ENCODE assay signal across 19 mouse cellular contexts in the genomic region with DNA sequence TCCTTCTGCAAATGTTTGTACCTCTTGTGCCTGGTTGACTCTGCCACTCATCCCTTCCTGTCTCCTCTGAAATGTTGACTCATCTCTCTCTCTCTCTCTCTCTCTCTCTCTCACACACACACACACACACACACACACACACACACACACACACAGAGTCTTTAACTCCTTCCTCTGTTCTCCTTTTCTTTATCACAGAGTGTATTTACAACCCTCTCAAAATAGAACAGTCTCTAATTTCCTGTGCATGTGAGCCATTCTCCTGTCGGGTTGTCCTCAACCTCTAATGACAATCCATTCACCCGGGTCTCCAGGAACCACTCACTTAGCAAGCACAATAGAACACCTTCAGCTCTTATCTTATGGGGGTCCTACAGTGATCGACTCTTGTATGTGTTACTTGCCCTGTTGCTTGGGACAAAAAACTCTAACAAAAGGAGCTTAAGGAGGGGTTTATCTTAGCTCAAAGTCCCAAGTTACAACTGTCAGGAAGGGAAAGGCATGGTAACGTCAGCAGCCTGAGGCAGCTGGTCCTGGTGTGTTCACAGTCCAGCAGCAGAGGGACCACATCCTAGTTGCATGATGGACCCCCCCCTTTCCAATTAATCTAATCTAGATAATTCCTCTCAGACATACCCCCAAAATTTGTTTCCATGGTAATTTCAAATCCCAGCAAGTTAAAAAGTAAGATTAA.
"Had no signal": no experiment of that assay in that cellular context is flagged by ENCODE, and none has a peak within 500 bp of the region (broad histone marks: within the 10 kb centered on the region; RNA-seq: fewer than 3 reads in every experiment).

No protein-coding gene starts in this region.

- H3K4me2 ChIP-seq: lung, embryonic 14.5 days; midbrain, embryonic 12.5 days; neural tube, embryonic 13.5 days; neural tube, embryonic 15.5 days had no signal

- H3K27me3 ChIP-seq: neural tube, embryonic 13.5 days; neural tube, embryonic 15.5 days had no signal

- DNase-seq: lung, adult 18-20 months; lung, embryonic 14.5 days; lung, postnatal 10 days; lung, postnatal 4 days; midbrain, embryonic 14.5 days; retina, postnatal 1 day; right cerebral cortex, adult 18-20 months; right cerebral cortex, postnatal 25 days; right cerebral cortex, postnatal 4 days; spleen, adult 18-20 months; thymus, adult 18-20 months; thymus, postnatal 14 days; thymus, postnatal 36 days had no signal

- H3K9ac ChIP-seq: lung, embryonic 14.5 days; midbrain, embryonic 12.5 days; neural tube, embryonic 13.5 days; neural tube, embryonic 15.5 days had no signal

- H3K4me1 ChIP-seq: neural tube, embryonic 15.5 days had no signal

- H3K27ac ChIP-seq: midbrain, embryonic 12.5 days; neural tube, embryonic 13.5 days; neural tube, embryonic 15.5 days had no signal

- ATAC-seq: midbrain, embryonic 16.5 days had no signal

- H3K9me3 ChIP-seq: neural tube, embryonic 13.5 days; neural tube, embryonic 15.5 days had no signal

- H3K4me3 ChIP-seq: midbrain, embryonic 10.5 days; midbrain, embryonic 12.5 days; myocyte; neural tube, embryonic 13.5 days; neural tube, embryonic 15.5 days had no signal

- H3K36me3 ChIP-seq: midbrain, embryonic 10.5 days; midbrain, embryonic 12.5 days; neural tube, embryonic 13.5 days; neural tube, embryonic 15.5 days had no signal
